Mouse (Mus musculus) gastrocnemius, postnatal 14 days (tissue): ENCODE measurements around the gene Srbd1. TPM values are rescaled to one million over a fixed set of nuclear protein-coding genes. Genes with fewer than 3 reads are reported as not detected.

ENCODE experiments used
- DNase-seq: peaks from one replicate; pipeline ENCODE4 v3.0.0; 2021; ENCODE audit warnings: mixed read lengths
- intact Hi-C: fragments of 180-260 bp; cut with DNase I; formaldehyde crosslinking; loops from one replicate; pipeline ENCODE4 v1.15.1; 2025; ENCODE audit warnings: low total_unique reads
- total RNA-seq, 2 experiments: library from RNA; stranded (reverse); gene quantifications; 2 replicates each; pipeline ENCODE4 v1.2.3; 2021

Gene Srbd1
- total RNA-seq, 2 experiments from 2014 or later = 6.5 to 7.6 TPM

DNA sequence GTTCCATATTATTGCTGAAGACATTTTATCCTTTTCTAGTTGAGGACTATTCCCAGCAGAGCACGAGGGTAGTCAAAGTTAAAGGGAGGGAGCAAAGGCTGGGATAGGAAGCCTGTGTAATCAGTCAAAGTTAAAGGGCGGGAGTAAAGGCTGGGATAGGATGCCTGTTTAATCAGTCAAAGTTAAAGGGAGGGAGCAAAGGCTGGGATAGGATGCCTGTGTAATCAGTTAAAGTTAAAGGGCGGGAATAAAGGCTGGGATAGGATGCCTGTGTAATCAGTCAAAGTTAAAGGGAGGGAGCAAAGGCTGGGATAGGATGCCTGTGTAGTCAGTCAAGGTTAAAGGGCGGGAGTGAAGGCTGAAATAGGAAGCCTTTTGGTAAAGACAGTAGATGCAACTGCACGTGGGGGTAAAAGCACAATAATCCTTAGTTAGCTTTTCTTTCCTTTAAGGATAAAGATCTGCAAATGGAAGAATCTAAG is 5.9 kb upstream of the Srbd1 start:
- peak; percentile 26 for DNase-seq
- intact Hi-C loops = loop anchor here (10.0 kb wide), 1 partner anchor 754 kb away; no protein-coding TSS in a partner anchor

DNA sequence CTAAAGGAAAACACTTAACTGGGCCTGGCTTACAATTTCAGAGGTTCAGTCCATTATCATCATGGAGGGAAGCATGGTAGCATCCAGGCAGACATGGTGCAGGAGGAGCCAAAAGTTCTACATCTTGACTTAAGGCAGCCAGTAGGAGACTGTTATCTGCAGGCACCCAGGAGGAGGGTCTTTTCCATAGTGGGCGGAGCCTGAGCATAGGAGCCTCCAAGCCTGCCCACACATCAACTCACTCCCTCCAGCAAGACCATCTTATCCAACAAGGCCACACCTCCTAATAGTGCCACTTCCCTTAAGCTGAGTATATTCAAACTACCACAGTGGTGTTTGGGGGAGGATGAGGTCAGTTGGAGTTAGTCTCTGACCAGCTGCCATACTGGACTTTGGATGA is 4.8 kb upstream of the Srbd1 start:
- no peak for DNase-seq

DNA sequence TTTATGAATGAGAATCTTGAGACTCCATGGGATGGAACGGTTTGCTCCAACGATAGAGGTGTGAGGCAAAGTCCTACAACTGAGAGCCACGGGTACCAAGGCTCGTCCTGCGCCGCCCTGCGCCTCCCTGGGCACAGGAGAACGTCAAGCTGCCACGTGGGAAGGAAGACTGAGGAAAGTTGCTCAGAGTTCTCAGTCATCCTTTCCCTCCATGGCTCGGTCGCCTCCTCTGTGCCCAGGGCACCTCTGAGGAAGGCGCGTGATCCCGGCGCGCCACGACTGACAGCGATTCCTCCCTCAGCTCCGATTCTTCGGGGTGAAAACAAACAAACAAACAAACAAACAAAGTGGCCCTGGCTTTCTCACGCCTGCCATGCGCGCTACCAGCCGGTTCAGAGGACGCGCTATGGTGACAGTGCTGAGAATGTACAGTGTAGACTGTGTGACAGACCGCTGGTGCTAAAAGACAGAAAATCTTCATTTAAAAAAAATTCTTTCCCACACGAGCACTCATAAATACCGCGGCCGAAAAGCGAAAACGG is 367 bp downstream of the Srbd1 start:
- DNase-seq = no peak
- intact Hi-C loops = no loop called here

More for the DNA sequence above, 4.8 kb upstream of the Srbd1 start:
- intact Hi-C loops = loop anchor here (10.0 kb wide), 1 partner anchor 755 kb away; no protein-coding TSS in a partner anchor

DNA sequence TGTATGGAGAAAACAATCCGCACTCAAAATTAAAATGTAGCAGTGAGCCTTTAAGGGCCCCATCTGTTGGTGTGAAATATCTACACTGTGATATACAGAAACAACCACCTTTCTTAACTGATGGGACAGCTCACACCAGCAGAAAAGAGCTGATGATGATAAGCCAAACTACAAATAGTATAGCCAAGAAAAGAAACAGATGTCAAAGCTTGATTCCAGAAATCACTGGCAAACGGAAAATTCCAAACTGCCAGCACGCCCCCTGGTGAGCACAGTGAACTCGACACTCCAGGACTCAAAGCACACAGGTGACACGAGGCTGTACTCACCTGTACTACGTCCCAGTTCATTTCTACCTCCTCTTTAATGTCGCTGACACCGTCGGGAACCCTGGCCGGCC is 9.1 kb downstream of the Srbd1 start:
- no peak for DNase-seq
- intact Hi-C loops = no loop called here

DNA sequence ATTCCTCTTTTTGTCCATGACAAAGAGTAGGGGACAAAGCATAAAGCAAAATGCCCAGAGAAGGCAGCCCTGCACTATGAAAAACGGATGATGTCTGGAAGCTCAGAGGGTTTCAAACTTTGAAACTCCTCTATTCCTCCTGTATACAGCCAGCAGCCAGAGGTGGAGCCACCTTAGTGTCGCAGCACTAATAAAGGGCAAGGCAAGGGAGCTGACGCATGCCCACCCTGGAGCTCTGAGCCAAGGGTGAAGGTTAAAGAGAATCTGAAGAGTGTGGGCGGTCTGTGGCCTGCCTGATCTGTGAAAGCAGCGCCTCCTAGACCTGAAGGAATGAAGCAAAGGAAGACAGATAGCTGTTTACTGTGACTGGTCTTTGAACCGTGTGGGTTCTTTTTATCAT is 10.5 kb downstream of the Srbd1 start:
- intact Hi-C loops = no loop called here
- no peak for DNase-seq

DNA sequence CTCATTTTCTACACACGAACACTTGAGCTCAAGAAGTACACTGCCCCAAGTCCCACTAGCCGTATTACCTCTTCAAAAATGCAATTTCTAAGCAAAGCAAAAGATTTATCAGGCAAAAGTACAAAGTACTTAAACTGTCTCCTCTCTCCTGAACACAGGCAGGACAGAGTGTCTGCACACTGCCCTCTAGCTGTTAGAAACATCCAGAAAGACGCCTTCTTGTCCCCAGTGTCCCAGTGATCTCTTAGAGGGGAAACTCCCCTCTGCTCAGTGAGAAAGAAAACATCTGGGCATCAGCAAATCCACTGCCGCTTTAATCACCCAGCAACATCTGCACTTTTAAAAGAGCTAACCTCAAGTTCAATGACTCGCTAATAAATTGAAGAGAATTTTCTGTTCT is 12.4 kb downstream of the Srbd1 start:
- intact Hi-C loops = no loop called here
- DNase-seq = no peak

DNA sequence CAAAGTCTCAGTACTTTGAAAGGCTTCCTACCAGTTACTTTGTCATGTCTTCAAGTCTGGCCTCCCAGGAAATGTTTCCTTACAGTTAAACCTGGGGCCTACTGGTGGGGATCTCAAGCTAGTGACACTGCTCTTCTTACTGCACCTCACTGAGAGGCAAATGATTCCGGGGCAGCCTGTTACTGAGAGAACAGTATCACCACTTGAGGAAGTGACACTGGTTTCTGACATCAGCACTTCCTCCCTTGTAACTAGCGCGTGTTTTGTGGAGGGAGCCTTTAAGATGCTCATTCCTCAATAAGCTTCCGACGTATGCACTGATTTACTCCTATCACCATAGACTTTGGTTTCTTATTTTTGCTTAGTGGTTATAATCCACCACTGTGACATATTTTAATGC is 16.8 kb downstream of the Srbd1 start:
- intact Hi-C loops = no loop called here
- no peak for DNase-seq

DNA sequence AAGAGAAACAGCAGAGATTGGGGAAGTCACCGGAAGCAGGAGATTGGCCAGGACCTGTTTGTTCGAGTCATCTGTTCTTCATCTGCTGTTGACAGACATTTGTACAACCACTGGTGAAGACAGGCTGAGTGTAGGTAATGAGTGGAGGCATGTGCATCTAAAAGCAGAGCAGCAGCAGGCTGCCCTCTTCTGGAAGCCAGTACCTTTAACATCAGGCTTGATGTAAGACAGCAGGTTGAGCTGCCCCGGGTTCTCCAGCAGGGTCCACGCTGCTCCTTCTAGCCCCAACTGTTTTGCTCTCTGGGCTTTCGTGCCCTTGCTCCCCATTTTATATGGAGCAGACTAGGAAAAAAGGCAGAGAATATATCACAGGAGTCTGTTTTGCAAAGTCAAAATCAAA is 19.1 kb downstream of the Srbd1 start:
- intact Hi-C loops = no loop called here

DNA sequence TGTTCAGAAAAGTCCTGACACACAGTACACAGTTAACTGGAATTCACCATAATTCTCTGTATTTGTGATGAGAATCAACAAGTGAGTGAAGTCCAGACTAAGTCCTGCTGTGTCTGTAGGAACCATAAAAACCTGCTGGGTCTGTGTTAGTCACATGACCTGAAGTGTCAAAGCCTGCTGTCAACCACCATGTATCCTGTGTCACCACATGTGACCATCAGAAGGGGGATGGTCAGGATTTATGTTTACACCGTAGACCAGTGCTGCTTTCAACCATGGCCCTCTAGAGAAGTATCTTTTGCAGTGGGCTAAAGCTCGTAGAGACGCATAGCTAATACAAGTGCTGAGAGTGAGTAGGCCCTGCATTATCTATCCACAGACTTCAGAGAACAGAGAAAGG is 21.8 kb downstream of the Srbd1 start:
- intact Hi-C loops = no loop called here
- no peak for DNase-seq

More for the DNA sequence above, 19.1 kb downstream of the Srbd1 start:
- DNase-seq = no peak

DNA sequence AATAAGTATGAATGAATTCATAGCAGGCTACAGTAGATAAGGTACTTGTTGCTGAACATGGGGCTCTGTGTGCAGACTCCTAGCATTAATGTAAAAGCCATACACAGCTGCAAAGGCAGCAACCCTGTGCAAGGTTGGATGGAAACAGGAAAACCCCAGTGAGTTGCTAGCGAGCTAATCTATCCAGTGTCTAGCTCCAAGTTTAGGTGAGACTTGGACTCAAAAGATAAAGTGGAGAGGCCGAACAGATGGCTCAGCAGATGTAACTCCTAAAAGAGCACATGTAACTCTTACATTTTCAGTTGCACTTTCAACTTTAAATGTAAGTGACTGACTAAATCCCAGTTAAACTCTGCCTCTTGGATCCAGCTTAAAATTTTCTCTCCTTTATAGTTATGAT is 48.1 kb downstream of the Srbd1 start:
- no peak for DNase-seq
- intact Hi-C loops = no loop called here

DNA sequence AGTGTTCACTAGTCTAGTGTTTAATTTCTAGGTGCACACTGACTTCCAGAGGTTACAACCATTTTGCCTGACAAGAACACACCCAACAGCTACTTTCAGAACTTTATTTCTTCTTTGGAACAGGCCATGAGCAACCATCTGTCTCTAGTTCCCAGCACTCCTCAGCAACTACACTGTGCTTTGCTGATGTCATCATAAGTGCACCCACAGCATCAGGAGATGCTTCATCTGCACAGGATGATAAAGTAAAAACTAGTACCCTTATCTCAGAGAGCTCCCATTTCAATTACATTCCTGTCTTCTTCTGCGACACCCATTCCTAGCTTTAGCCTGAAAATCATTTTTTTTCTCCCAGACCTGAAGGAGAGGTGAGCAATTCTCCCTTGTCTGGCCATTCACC is 51.9 kb downstream of the Srbd1 start:
- no peak for DNase-seq
- intact Hi-C loops = no loop called here

DNA sequence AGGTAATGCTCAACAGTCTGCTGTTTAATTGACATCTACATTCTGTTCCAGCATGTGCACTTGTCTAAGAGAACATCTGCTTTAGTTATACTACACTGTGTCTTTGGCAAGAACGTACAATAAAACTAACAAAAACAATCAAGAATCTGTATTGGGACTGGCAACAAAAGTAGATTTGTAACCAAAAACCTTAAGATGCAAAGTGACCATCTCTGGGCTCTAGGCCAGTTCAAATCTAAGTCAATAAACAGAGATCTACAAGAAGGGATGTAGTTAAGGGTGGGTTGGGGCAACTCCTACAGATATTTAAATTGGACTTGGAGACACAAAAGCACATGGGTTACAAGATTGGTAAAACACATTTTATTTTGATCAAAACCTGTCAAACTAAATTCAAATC is 53.3 kb downstream of the Srbd1 start:
- intact Hi-C loops = no loop called here
- DNase-seq = no peak

DNA sequence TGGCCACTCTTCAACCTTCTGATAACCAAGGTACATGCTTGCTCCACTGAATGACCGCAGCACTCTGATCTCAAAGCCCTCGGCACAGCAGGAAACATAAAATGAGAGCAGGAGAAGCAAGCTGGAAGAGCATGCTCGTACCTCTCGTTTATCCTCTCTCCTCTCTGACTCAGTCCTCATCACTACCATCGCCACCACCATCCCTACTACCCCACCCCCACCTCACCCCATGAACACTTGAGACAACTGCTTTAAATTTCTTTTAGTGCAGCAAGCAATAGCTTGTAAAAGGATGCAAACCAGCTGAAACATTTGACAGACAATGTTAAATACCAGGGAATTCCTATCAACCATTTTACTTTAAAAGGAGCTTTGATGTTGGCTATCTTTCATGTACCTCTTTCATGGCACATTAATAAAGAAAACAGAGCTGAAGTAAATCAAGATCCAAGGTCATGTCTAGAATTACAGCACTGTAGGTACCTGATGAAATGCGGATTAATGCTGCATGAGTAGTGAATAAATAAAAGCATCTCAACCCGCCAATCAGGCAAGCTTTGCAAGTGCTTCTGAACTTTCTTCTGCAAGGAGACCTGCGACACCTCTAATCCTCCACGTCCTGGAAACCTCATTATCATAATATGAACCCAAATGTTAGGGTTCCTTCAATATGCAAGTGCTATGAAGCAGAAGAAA is 54.9 kb downstream of the Srbd1 start:
- intact Hi-C loops = no loop called here

DNA sequence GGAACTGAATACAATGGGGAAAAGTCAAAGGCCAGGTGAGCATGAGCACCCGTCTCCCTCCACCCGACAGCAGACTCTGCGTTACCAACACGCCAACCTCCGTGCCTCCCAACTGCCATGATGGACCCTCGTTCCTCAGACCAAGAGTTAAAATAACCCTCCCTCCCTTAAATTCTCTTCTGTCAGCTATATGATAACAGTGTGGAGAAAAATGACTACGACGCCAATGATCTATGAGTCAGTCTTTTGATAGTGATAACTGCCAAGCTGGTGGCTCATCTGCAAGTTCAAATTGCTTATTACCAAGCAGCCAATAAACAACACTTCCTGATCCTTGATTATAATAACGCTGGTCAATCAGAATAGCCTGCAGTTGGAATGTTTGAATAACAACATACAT is 57.1 kb downstream of the Srbd1 start:
- DNase-seq = no peak
- intact Hi-C loops = no loop called here

More for the DNA sequence above, 54.9 kb downstream of the Srbd1 start:
- no peak for DNase-seq

DNA sequence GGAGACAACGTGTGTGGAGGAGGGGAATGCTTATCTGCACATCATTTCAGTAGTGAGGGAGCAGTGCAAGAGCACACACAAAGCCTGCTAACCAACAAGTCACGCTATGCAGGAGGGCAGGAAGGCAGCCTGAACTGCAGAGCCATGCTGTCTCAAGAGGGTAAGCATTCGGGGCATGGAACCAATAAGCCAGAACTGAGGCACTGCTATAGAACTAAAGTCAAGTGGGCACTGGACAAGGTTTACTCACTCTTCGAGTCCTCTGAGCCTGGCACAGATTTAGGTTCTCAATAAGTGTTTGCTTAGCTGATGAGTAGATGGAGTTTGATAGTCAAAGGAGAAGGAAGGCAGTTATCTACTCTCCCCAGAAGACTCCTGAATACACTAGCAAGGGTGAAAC is 58.8 kb downstream of the Srbd1 start:
- intact Hi-C loops = no loop called here
- no peak for DNase-seq

DNA sequence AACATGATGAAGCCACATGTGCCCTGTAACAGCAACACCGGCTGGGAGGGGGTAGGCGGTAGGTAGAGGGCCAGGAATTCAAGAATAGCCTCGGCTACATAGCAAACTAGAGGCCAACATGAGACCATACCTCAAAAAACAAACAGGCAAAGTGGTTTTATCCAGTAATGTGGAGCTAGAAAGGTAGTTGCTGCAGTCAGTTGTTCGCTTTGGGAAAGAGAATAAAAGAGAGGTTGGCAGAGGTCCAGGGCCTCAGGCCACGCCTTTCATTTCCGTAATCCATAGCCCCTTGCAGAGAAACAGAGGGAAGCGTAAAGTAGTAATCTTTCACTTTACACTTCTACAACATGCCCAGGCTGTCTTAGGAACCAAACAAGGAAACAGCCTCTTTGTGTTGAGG is 61.8 kb downstream of the Srbd1 start:
- intact Hi-C loops = no loop called here
- DNase-seq = no peak

DNA sequence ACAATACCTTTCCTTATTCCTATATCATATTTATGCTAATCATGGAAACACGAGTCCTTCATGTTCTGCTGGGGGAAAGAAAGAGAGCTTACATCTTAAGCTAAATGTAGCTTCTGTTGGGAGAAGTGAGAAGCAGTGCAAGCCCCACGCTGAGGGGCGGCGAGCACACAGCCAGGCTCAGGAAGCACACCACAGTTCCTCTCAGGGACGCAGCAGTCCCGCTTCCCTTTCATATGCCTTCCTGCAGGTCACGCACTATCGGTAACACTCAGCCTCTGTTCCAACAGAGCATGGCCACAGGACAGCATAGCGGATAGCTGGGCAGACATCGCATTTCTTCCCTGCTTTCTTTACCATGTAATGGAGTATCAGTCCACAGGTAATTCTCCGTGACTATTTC is 66.9 kb downstream of the Srbd1 start:
- intact Hi-C loops = no loop called here
- no peak for DNase-seq

DNA sequence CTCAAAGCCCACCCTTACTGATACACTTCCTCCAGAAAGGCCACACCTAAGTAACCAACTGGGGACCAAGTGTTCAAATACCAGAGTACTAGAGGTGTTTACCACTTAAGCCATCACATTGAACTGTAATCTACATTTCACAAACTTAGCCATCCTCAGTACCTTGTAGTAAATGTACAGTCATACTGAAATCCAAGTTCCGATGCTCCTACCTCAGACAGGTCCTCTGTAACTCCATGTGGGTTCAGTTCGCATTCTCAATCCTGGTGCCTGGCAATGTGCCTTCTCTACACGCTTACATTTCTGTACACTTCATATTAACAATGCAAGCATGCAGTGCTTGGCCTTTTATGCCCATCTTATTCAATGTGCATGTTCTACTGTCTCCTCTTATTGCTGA is 77.5 kb downstream of the Srbd1 start:
- DNase-seq = no peak
- intact Hi-C loops = loop anchor here (5.0 kb wide), 2 partner anchors 190 to 405 kb away; no protein-coding TSS in a partner anchor

DNA sequence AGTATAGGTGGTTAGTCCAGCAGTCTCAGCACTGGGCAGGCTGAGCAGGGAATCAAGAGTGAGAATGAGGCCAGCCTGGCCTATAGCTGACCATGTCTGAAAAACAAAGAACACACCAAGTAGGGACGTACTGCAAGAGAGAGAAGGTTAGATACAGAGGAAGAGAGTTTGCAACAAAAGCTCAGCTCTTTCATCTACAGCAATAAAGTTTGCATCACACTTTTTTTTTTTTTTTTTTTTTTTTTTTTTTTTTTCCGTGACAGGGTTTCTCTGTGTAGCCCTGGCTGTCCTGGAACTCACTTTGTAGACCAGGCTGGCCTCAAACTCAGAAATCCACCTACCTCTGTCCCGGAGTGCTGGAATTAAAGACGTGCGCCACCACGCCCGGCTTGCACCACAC is 79.1 kb downstream of the Srbd1 start:
- intact Hi-C loops = loop anchor here (5.0 kb wide), 2 partner anchors 189 to 404 kb away; no protein-coding TSS in a partner anchor

DNA sequence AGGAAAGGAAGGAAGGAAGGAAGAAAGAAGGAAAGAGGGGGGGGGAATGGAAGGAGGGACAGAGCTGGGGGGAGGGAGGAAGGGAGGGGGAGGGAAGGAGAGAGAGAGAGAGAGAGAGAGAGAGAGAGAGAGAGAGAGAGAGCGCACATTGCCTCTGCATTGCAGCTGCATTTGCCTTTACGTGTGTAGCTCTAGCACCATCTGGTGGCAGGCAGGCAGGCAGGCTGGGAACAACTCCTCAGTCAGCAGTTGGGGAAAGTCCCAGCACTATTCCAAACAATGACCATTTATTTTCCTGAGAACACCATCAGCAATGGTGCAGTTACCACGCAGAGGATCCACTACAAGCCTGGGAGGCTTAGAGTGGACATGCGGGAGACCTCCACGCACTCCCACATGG is 81.5 kb downstream of the Srbd1 start:
- intact Hi-C loops = no loop called here
- peak; percentile 59 for DNase-seq

More for the DNA sequence above, 79.1 kb downstream of the Srbd1 start:
- DNase-seq = no peak

DNA sequence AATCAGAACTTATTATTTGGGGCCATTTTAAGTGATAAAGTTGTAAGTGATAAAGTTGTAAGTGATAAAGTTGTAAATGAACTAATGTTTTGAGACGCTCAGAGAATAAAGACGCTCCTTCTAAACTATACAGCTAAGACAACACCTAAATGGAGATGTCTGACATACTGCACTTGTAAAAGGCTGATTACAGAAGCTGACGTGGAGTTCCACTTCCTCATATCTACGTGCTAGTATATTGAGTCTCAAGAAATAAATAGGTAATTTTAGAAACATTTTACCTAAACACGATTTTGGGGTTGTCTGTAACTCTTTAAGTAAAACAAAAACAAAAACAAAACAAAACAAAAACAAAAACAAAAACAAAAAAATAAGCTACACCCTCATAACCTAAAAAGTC is 84.1 kb downstream of the Srbd1 start:
- intact Hi-C loops = no loop called here
- DNase-seq = no peak
